Mouse (Mus musculus): ENCODE measurements around the gene Gm20388. TPM values are rescaled to one million over a fixed set of nuclear protein-coding genes. Genes with fewer than 3 reads are reported as not detected.

The Gm20388 gene
- polyA plus RNA-seq, 1 experiment from 2014 or later, result 3.6 TPM

- Histone ChIP-seq H3K27ac (replicated peaks) (peak overlapping the region; percentile 92), H3K4me3 (no peak overlapping the region), H3K36me3 (replicated peaks) (no peaks in the 10 kb centered on the region), H3K4me1 (peaks cover 100% of the 10 kb centered on the region), H3K9me3 (no peaks in the 10 kb centered on the region), H3K27me3 (replicated peaks; ENCODE audit: low read depth, poor library complexity, severe bottlenecking) (peaks cover 14% of the 10 kb centered on the region)
- no peak for DNase-seq (ENCODE audit: low spot score)
- 91% methylated on average over 5 of the region's 5 CpGs for WGBS
Observed at GRCm38 (mm10) chr8:120263879-120264278, 353.2 kb downstream of the Gm20388 start.

- DNase-seq (ENCODE audit: low spot score), result no peak
- H3K36me3 ChIP-seq (replicated peaks), result no peaks in the 10 kb centered on the region
- peak overlapping the region; percentile 29 for H3K4me3 ChIP-seq
- H3K27ac ChIP-seq (replicated peaks), result peak overlapping the region; percentile 92
- peaks cover 14% of the 10 kb centered on the region for H3K27me3 ChIP-seq (replicated peaks; ENCODE audit: low read depth, poor library complexity, severe bottlenecking)
- H3K4me1 ChIP-seq, result peaks cover 100% of the 10 kb centered on the region
- H3K9me3 ChIP-seq, result no peaks in the 10 kb centered on the region
- 26% methylated on average over 13 of the region's 13 CpGs for WGBS
Observed at GRCm38 (mm10) chr8:120264388-120264943, 353.8 kb downstream of the Gm20388 start.

- peak overlapping the region; percentile 29 for H3K4me3 ChIP-seq
- WGBS, result 6% methylated on average over 16 of the region's 16 CpGs
Observed at GRCm38 (mm10) chr8:120264944-120265453, 354.4 kb downstream of the Gm20388 start.

DNA sequence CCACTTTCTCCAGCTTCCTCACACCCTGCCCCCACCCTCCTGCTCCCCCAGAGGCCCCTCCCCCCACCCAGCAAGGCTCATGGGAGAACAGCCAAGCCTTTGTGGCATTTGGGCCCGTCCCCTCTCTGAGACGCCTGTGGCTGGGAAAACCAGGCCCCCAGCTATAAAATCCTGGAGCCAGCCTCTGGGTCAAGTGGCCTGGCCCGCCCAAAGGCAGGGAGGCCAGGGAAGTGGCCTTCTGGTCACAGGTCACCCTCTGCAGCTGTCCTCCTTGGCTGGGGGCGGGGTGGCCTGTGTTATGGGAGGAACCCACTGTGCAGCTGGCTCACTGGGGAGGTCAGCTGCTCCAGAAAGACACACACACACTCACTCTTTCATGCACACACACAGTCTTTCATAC lies 354.8 kb downstream of the Gm20388 start:
- DNase-seq (ENCODE audit: low spot score), result peak; percentile 83
- peak overlapping the region; percentile 92 for H3K27ac ChIP-seq (replicated peaks)
- H3K27me3 ChIP-seq (replicated peaks; ENCODE audit: low read depth, poor library complexity, severe bottlenecking), result peaks cover 20% of the 10 kb centered on the region
- 2% methylated on average over 4 of the region's 4 CpGs for WGBS
- peak overlapping the region; percentile 29 for H3K4me3 ChIP-seq
- peaks cover 100% of the 10 kb centered on the region for H3K4me1 ChIP-seq
- no peaks in the 10 kb centered on the region for H3K9me3 ChIP-seq
- H3K36me3 ChIP-seq (replicated peaks), result no peaks in the 10 kb centered on the region

More at GRCm38 (mm10) chr8:120264944-120265453, 354.4 kb downstream of the Gm20388 start:
- H3K27me3 ChIP-seq (replicated peaks; ENCODE audit: low read depth, poor library complexity, severe bottlenecking), result peaks cover 16% of the 10 kb centered on the region
- H3K36me3 ChIP-seq (replicated peaks), result no peaks in the 10 kb centered on the region
- H3K9me3 ChIP-seq, result no peaks in the 10 kb centered on the region
- H3K4me1 ChIP-seq, result peaks cover 100% of the 10 kb centered on the region
- peak overlapping the region; percentile 92 for H3K27ac ChIP-seq (replicated peaks)
- peak; percentile 87 for DNase-seq (ENCODE audit: low spot score)

DNA sequence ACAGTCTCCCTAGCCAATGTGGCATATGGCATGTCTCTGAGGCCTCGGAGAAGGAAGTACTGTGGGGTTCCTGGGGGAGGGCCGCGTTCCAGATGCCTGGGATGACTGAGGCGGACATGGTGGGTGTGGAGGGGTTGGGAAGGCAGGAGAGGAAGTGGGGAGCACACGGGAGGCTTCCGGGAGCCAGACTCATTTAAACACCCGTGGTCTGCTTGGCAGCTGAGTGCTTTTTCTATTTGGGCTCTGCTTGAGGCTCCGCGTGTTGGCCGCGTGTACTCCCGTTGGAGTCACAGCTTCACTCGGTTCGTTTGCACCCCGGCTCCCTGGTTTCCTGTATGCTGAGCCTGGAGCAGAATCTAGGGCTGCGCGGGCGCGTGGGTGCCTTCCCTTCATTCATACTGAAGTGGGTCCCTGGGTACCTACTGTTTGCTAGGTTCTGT lies 357.9 kb downstream of the Gm20388 start:
- Histone ChIP-seq H3K4me3 (no peak overlapping the region), H3K27ac (replicated peaks) (peak overlapping the region; percentile 92), H3K9me3 (no peaks in the 10 kb centered on the region), H3K36me3 (replicated peaks) (no peaks in the 10 kb centered on the region), H3K4me1 (peaks cover 95% of the 10 kb centered on the region), H3K27me3 (replicated peaks; ENCODE audit: low read depth, poor library complexity, severe bottlenecking) (peaks cover 12% of the 10 kb centered on the region)
- DNase-seq (ENCODE audit: low spot score), result no peak
- WGBS, result 78% methylated on average over 19 of the region's 19 CpGs

GRCm38 (mm10) chr8:120270449-120270848 lies 359.8 kb downstream of the Gm20388 start:
- H3K36me3 ChIP-seq (replicated peaks), result no peaks in the 10 kb centered on the region
- H3K27me3 ChIP-seq (replicated peaks; ENCODE audit: low read depth, poor library complexity, severe bottlenecking), result peaks cover 22% of the 10 kb centered on the region
- H3K9me3 ChIP-seq, result no peaks in the 10 kb centered on the region
- H3K4me3 ChIP-seq, result no peak overlapping the region
- 84% methylated on average over 13 of the region's 13 CpGs for WGBS
- peaks cover 95% of the 10 kb centered on the region for H3K4me1 ChIP-seq
- no peak for DNase-seq (ENCODE audit: low spot score)
- H3K27ac ChIP-seq (replicated peaks), result peak overlapping the region; percentile 63

- peak overlapping the region; percentile 94 for H3K27ac ChIP-seq (replicated peaks)
- no peak for DNase-seq (ENCODE audit: low spot score)
- no peak overlapping the region for H3K4me3 ChIP-seq
- WGBS, result 88% methylated on average over 4 of the region's 4 CpGs
- H3K9me3 ChIP-seq, result no peaks in the 10 kb centered on the region
- H3K4me1 ChIP-seq, result peaks cover 95% of the 10 kb centered on the region
- H3K27me3 ChIP-seq (replicated peaks; ENCODE audit: low read depth, poor library complexity, severe bottlenecking), result peaks cover 36% of the 10 kb centered on the region
- no peaks in the 10 kb centered on the region for H3K36me3 ChIP-seq (replicated peaks)
Observed at GRCm38 (mm10) chr8:120273430-120273829, 362.8 kb downstream of the Gm20388 start.

GRCm38 (mm10) chr8:120276051-120276890 lies 365.6 kb downstream of the Gm20388 start:
- WGBS, result under 1% methylated on average over 49 of the region's 49 CpGs
- peak; percentile 99 for DNase-seq (ENCODE audit: low spot score)
- no peaks in the 10 kb centered on the region for H3K9me3 ChIP-seq
- H3K4me1 ChIP-seq, result peaks cover 92% of the 10 kb centered on the region
- peak overlapping the region; percentile 56 for H3K4me3 ChIP-seq
- peaks cover 43% of the 10 kb centered on the region for H3K27me3 ChIP-seq (replicated peaks; ENCODE audit: low read depth, poor library complexity, severe bottlenecking)
- no peaks in the 10 kb centered on the region for H3K36me3 ChIP-seq (replicated peaks)
- H3K27ac ChIP-seq (replicated peaks), result peak overlapping the region; percentile 94

DNA sequence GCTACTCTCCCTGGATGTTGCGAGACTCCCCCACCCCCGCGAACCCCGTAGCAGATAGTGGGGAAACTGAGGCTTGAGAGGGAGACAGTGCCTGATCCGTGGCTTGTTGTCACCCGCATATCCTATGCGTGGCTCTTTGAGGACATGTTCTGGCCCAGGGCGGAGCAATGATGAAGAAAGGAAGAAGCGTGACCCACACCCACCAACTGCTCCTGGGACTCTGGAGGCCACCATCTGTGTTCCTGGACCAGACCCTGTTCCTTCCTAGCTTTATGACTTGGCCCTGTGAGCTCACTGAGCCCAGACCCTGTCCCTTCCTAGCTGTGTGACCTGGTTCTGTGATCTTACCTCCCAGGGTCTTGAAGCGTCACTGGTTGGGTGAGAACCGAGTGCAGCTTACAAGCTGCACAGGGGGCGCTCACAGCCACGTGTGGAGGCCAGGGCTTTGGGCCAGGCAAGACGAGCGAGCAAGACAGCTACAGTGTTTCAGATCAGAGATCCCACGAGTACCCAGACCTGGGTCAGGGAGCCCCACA lies 366.3 kb downstream of the Gm20388 start:
- 5% methylated on average over 16 of the region's 16 CpGs for WGBS
- peaks cover 92% of the 10 kb centered on the region for H3K4me1 ChIP-seq
- H3K27me3 ChIP-seq (replicated peaks; ENCODE audit: low read depth, poor library complexity, severe bottlenecking), result peaks cover 43% of the 10 kb centered on the region
- peak overlapping the region; percentile 56 for H3K4me3 ChIP-seq
- H3K27ac ChIP-seq (replicated peaks), result peak overlapping the region; percentile 94
- H3K9me3 ChIP-seq, result no peaks in the 10 kb centered on the region
- peak; percentile 74 for DNase-seq (ENCODE audit: low spot score)
- H3K36me3 ChIP-seq (replicated peaks), result no peaks in the 10 kb centered on the region

DNA sequence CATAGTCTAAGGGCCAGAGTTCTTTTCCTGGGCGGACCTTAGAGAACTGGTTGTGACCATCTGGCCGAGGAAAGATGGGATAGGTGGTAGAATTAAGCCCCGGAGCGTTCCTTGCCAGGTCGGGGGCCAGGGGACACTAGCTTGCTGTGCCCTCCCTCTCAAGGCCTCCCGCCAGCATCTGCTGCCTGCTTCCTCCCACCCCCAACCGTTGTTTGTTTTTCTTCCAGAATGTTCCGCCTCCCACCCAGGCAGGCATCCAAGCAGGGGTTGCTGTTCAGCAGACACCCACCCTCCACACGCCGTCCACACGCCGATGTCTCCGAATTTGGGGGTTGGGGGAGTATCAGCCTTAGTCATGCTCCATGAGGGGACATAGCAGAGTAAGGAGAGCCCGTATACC lies 367.4 kb downstream of the Gm20388 start:
- WGBS, result 64% methylated on average over 14 of the region's 14 CpGs
- peaks cover 96% of the 10 kb centered on the region for H3K4me1 ChIP-seq
- no peaks in the 10 kb centered on the region for H3K36me3 ChIP-seq (replicated peaks)
- H3K27me3 ChIP-seq (replicated peaks; ENCODE audit: low read depth, poor library complexity, severe bottlenecking), result peaks cover 43% of the 10 kb centered on the region
- no peak for DNase-seq (ENCODE audit: low spot score)
- H3K9me3 ChIP-seq, result no peaks in the 10 kb centered on the region
- H3K4me3 ChIP-seq, result no peak overlapping the region
- peak overlapping the region; percentile 94 for H3K27ac ChIP-seq (replicated peaks)

GRCm38 (mm10) chr8:120279418-120279817 lies 368.8 kb downstream of the Gm20388 start:
- H3K9me3 ChIP-seq, result no peaks in the 10 kb centered on the region
- WGBS, result 90% methylated on average over 8 of the region's 8 CpGs
- peaks cover 44% of the 10 kb centered on the region for H3K27me3 ChIP-seq (replicated peaks; ENCODE audit: low read depth, poor library complexity, severe bottlenecking)
- peak overlapping the region; percentile 94; the same call in 1 of the 2 replicates for H3K27ac ChIP-seq (replicated peaks)
- H3K36me3 ChIP-seq (replicated peaks), result no peaks in the 10 kb centered on the region
- peaks cover 96% of the 10 kb centered on the region for H3K4me1 ChIP-seq
- DNase-seq (ENCODE audit: low spot score), result no peak
- H3K4me3 ChIP-seq, result no peak overlapping the region

GRCm38 (mm10) chr8:120281487-120281886 lies 370.8 kb downstream of the Gm20388 start:
- peaks cover 40% of the 10 kb centered on the region for H3K27me3 ChIP-seq (replicated peaks; ENCODE audit: low read depth, poor library complexity, severe bottlenecking)
- peak overlapping the region; percentile 74 for H3K27ac ChIP-seq (replicated peaks)
- peaks cover 94% of the 10 kb centered on the region for H3K4me1 ChIP-seq
- peak; percentile 83 for DNase-seq (ENCODE audit: low spot score)
- H3K4me3 ChIP-seq, result no peak overlapping the region
- 14% methylated on average over 4 of the region's 4 CpGs for WGBS
- no peaks in the 10 kb centered on the region for H3K36me3 ChIP-seq (replicated peaks)
- H3K9me3 ChIP-seq, result no peaks in the 10 kb centered on the region

Data from embryonic facial prominence, embryonic 10.5 days (tissue).